Mouse (Mus musculus) cortical plate, adult 2 months (tissue): ENCODE data around the gene Pde10a. TPM values are rescaled to one million over a fixed set of nuclear protein-coding genes. Genes with fewer than 3 reads are reported as not detected.

Source experiments
- H3K27ac ChIP-seq: fragments of 200-500 bp; 2 replicates; pipeline ENCODE4 v1.5.1; 2012; ENCODE audit warnings: low read length, control low read depth, inconsistent platforms; ENCODE audit not compliant: insufficient read depth
- H3K4me1 ChIP-seq: fragments of 200-500 bp; 2 replicates; pipeline ENCODE4 v1.6.1; 2011; ENCODE audit warnings: low read length; ENCODE audit not compliant: control insufficient read depth, insufficient read depth
- H3K4me3 ChIP-seq: fragments of 200-500 bp; 2 replicates; pipeline ENCODE4 v1.5.1; 2011; ENCODE audit warnings: mild to moderate bottlenecking, low read length, control low read depth; ENCODE audit not compliant: insufficient read depth
- CTCF ChIP-seq: fragments of 200-500 bp; IDR thresholded peaks from 2 replicates; pipeline ENCODE4 v1.5.1; 2011; ENCODE audit warnings: mild to moderate bottlenecking, control low read depth, low read length; ENCODE audit not compliant: insufficient read depth; ENCODE audit errors: extremely low read depth
- POLR2A ChIP-seq: fragments of 200-500 bp; IDR thresholded peaks from 2 replicates; pipeline ENCODE4 v1.6.1; 2011; ENCODE audit warnings: mild to moderate bottlenecking, low read length, control low read depth; ENCODE audit not compliant: insufficient read depth; ENCODE audit errors: extremely low read depth
- polyA plus RNA-seq: library from polyadenylated mRNA; depleted of rRNA; stranded (reverse); fragments of >200 nt; gene quantifications from 2 replicates; pipeline ENCODE4 v1.2.3, GENCODE M21; 2012

Pde10a gene
- polyA plus RNA-seq, 1 experiment: 71.9 TPM

DNA sequence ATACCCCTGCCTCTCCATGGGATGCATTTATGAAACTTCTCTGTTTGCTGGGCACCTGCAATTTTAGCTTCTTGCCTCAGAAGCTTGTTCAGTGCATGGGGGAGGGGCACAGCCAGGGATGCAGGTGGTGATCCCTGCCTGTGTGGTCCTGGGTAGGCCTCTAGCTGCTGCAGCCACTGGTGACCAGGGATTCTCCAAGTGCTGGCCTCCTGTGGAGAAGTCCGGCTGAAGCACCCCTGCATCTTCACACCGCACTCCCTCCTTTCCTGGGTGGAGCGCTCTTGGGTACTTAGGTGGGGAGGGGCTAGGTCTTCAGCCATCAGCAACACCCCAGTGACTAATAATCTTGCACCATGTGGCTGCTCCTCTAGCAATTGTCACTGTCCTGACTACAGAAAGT lies 1.2 kb upstream of the Pde10a start:
- Histone ChIP-seq H3K4me1 (peaks cover 7% of the 10 kb centered on the region), H3K4me3 (peak overlapping the region; percentile 92), H3K27ac (peak overlapping the region; percentile 86)
- TF ChIP-seq CTCF: no peak
- TF ChIP-seq POLR2A: no peak

DNA sequence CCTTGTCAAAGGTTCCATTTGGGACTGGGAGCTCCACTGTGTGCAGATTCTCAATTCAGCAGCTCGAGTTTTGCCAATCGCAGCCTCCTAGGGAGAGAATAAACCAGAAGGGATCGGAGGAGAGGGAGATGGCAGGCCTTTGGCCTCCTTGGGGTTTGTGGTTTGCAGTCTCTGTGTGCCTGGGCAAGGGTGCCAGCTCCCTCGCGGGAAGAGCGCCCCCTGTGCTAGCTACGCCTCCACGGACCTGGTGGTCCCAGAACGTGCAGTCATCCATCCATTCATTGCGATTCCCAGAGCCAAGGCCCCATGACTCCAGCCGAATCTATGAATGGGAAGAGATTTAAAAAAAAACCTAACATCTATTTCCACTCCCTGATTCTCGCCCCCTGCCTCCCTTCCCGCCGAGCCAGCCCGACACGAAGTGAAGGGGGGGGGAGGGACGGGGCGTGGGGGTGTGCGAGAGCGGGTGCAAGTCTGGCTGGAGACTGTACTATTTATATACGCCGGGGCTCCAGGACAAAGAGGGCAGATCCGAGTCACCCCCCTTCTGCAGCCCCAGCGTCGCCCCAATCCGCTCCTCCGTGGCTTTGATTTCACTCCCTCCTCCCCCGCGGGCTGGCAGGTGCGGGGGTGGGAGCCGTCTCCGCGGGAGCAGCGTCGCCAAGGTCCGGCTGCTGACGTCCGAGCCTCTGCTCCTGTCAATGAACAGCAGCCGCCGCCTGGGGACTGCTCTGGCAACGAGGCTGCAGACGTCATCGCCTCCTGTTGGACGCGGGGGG lies 596 bp upstream of the Pde10a start:
- H3K4me1 ChIP-seq: peaks cover 8% of the 10 kb centered on the region
- TF ChIP-seq POLR2A: peak; percentile 40; the same call in 1 of the 2 replicates
- TF ChIP-seq CTCF: peak; percentile 49
- peak overlapping the region; percentile 92 for H3K4me3 ChIP-seq
- H3K27ac ChIP-seq: peak overlapping the region; percentile 86

DNA sequence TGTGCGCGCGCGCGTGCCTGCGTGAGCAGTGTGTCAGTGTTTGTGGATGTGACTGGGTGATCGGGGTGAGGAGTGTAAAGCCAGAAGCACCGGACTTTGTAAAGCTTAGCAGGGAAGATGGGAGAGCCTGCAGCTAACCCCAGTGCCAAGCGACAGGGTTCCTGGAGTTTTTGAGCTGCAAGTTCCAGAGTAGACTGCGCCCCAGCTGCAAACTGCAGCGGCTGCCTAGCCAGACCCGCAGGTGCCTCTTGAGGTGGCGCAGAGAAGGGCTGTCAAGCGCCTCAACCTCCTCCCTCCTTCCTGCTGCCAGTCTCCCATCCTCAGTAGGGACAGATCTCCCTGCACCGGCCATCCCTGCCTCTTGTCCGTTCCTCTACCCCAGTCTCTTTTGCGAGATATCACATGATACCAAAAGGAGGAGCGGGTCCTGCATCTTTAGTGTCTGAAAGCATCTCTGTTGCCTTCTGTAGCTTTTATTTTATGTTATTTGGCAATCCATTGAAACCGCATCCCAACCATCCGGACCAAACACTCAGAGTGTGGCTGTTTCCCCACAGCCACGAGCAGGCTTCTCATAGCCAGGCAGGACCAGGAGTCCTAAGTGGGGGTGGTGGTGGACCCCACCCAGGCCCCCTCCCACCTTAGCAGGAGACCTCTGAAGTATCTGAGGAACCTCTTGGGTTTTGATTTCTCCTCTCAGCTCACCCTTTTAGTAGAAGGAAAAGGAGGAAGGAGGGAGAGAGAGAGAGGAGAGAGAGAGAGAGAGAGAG lies 984 bp downstream of the Pde10a start:
- H3K4me3 ChIP-seq: peak overlapping the region; percentile 92
- H3K27ac ChIP-seq: peak overlapping the region; percentile 60
- peaks cover 8% of the 10 kb centered on the region for H3K4me1 ChIP-seq
- TF ChIP-seq CTCF: no peak
- TF ChIP-seq POLR2A: peak; percentile 23; the same call in 1 of the 2 replicates

DNA sequence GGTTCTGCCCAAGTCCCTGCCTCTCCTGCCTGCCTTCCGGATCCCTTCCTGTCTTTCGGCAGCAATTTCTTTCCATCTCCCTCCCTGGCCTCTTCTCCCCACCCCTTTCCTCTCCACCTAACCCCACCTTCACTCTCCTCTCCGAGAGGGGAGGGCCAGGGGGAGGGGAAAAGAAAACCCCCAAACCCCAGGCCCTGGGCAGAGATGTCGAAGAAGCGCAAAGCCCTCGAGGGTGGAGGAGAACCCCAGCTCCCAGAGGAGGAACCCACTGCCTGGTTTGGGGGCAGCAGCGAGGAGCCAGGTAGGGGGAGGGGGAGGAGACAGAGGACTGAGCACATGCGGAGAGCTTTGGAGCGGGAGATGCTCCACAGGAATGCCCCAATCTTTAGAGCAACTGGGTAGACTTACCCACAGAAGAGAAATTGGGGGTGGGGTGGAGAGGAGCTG lies 1.7 kb downstream of the Pde10a start:
- TF ChIP-seq POLR2A (peak; percentile 44; the same call in 1 of the 2 replicates), CTCF (no peak)
- peaks cover 8% of the 10 kb centered on the region for H3K4me1 ChIP-seq
- H3K27ac ChIP-seq: no peak overlapping the region
- peak overlapping the region; percentile 92 for H3K4me3 ChIP-seq

DNA sequence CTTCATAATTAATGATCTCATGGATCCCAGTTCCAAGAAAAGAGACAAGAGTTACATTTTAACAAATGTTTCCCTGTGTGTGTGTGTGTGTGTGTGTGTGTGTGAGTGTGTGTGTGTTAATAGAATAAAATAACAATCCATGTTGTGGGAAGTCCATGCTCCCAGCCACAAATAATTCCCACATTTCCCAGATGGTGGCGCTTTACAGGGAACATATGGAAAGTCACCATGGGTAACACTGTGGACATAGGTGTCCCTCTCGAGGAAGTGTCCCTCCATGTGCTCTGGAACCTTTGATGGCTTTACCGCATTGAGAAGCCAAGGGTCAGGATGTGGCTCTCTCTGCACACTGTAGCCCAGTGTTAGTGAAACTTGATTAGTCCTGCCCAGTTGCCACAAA lies 3.5 kb downstream of the Pde10a start:
- TF ChIP-seq POLR2A: no peak
- no peak for TF ChIP-seq CTCF

DNA sequence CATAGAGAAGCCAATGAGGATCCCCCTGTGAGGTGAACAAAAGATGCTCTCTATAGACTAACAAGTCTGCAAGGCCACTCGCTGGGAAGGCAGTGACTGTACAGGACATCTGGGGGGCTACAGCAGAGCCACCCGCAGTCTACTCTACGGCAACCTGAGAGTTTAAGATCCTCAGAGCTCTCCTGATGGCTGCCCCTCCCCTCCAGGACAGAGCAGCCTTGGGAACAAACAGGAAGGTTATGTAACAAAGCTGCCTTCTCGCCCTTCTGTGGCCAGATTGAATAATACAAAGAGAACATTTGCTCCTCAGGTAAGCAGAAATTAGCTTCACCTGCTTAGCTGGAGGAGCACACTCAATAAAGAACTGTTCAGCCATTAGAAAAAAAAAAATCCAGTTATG lies 7.4 kb downstream of the Pde10a start:
- no peak overlapping the region for H3K27ac ChIP-seq
- H3K4me3 ChIP-seq: no peak overlapping the region
- TF ChIP-seq CTCF: no peak
- TF ChIP-seq POLR2A: no peak
- H3K4me1 ChIP-seq: peaks cover 2% of the 10 kb centered on the region

More for the DNA sequence above, 3.5 kb downstream of the Pde10a start:
- H3K27ac ChIP-seq: no peak overlapping the region
- H3K4me1 ChIP-seq: peaks cover 6% of the 10 kb centered on the region
- no peak overlapping the region for H3K4me3 ChIP-seq

DNA sequence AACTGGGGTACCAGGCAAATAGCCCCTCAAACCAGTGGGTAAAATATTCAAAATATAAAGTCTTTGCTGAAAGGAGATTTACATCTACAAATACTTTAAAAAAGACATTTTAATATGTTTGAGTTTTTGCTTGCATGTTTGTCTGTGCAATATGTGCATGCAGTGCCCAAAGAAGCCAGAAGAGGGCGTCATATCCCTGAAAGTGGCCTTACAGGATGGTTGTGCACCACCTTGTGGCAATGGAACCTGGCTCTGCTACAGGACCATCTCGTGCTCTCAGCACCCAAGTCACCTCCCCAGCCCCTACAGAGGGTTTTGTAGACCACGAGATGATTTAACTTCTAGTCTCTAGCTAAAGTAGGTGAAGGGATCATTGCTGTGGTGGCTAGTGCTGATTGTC lies 8.7 kb downstream of the Pde10a start:
- TF ChIP-seq POLR2A (no peak), CTCF (peak; percentile 35)
- H3K4me3 ChIP-seq: no peak overlapping the region
- H3K27ac ChIP-seq: no peak overlapping the region
- peaks cover 2% of the 10 kb centered on the region for H3K4me1 ChIP-seq

DNA sequence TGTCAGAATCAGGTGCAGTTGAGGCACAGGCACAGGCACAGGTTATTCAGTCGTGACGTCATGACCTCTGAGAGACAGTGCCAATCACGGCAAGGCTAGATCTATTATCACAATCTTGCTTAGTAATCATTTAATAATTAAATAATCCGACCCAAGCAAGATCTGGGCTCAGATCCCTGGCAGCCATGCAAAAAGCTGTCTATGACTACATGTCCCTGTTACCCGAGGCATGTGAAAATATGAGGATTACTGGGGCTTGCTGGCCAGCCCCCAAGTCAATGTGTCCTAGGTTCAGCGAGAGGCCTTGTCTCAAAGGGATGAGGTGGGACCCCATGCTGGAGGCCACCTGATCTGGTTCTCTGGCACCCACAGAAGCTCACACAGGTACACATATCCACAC lies 11.3 kb downstream of the Pde10a start:
- H3K4me1 ChIP-seq: no peaks in the 10 kb centered on the region; the same call in 1 of the 2 replicates
- H3K4me3 ChIP-seq: no peak overlapping the region
- no peak for TF ChIP-seq POLR2A
- TF ChIP-seq CTCF: no peak
- H3K27ac ChIP-seq: no peak overlapping the region

DNA sequence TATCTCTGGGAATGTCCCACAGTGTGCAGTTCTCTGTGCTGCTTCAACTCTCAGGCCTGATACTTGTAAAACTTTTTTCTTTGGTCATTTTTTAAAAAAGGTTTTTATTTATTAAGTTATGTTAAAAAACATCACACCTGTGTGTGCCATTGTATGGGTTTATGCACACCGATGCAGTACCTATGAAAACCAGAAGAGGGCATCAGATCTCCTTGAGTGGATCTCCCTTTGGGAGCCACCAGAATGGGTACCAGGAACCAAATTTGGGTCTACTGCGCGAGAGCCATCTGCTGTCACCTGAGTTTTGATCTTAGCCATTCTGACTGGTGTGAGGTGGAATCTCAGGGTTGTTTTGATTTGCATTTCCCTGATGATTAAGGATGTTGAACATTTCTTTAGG lies 12.9 kb downstream of the Pde10a start:
- no peaks in the 10 kb centered on the region for H3K4me1 ChIP-seq
- TF ChIP-seq CTCF: no peak
- no peak for TF ChIP-seq POLR2A
- H3K4me3 ChIP-seq: no peak overlapping the region
- no peak overlapping the region for H3K27ac ChIP-seq
